Mouse (Mus musculus) MEL (cell line): ENCODE data around the gene Myl4. TPM values are rescaled to one million over a fixed set of nuclear protein-coding genes. Genes with fewer than 3 reads are reported as not detected.

Experiments used
- DNase-seq: peaks from one replicate; pipeline ENCODE4 v3.0.0; 2011; ENCODE audit warnings: low read depth, low spot score
- H3K27ac ChIP-seq: 2 replicates; pipeline ENCODE4 v1.5.1; 2012; ENCODE audit warnings: low read depth, mild to moderate bottlenecking, control low read depth, low read length, moderate library complexity; ENCODE audit not compliant: control insufficient read depth
- H3K27me3 ChIP-seq, 2 experiments: fragments of 150-350 bp in 1 of 2; sonication (generic) in 1 of 2; 2 replicates each; pipeline ENCODE4 v1.6.1; 2012; ENCODE audit warnings: low read length in 2 of 2, mild to moderate bottlenecking in 2 of 2, improper control_type of control experiment in 1 of 2, moderate library complexity in 1 of 2; ENCODE audit not compliant: insufficient read depth in 2 of 2, control insufficient read depth in 1 of 2
- H3K36me3 ChIP-seq, 2 experiments: 2 replicates each; pipeline ENCODE4 v1.6.1; 2012 to 2014; ENCODE audit warnings: low read length in 2 of 2, improper control_type of control experiment in 1 of 2, inconsistent platforms in 1 of 2, mild to moderate bottlenecking in 1 of 2; ENCODE audit not compliant: insufficient read depth in 2 of 2, control insufficient read depth in 1 of 2
- H3K4me1 ChIP-seq, 2 experiments: fragments of 150-350 bp in 1 of 2; sonication (generic) in 1 of 2; 2 replicates each; pipeline ENCODE4 v1.6.1; 2012; ENCODE audit warnings: low read length in 2 of 2, improper control_type of control experiment in 1 of 2, mild to moderate bottlenecking in 1 of 2; ENCODE audit not compliant: insufficient read depth in 2 of 2, control insufficient read depth in 1 of 2
- H3K4me3 ChIP-seq, 2 experiments: fragments of 150-350 bp in 1 of 2; sonication (generic) in 1 of 2; 2 replicates each; pipeline ENCODE4 v1.5.1; 2012; ENCODE audit warnings: low read depth in 2 of 2, low read length in 2 of 2, mild to moderate bottlenecking in 2 of 2, moderate library complexity in 2 of 2, control low read depth in 1 of 2, improper control_type of control experiment in 1 of 2; ENCODE audit not compliant: control insufficient read depth in 1 of 2, insufficient read depth in 1 of 2
- H3K79me2 ChIP-seq: 2 replicates; pipeline ENCODE4 v1.6.1; 2012; ENCODE audit warnings: mild to moderate bottlenecking, low read length, moderate library complexity; ENCODE audit not compliant: control insufficient read depth, poor library complexity, insufficient read depth
- H3K9ac ChIP-seq: 2 replicates; pipeline ENCODE4 v1.6.1; 2012; ENCODE audit warnings: low read depth, mild to moderate bottlenecking, control low read depth, low read length, moderate library complexity; ENCODE audit not compliant: control insufficient read depth, poor library complexity, severe bottlenecking
- H3K9me3 ChIP-seq: fragments of 150-350 bp; sonication (generic); replicated peaks from 2 replicates; pipeline ENCODE4 v1.6.1; 2012; ENCODE audit warnings: mild to moderate bottlenecking, low read length, improper control_type of control experiment, moderate library complexity; ENCODE audit not compliant: insufficient read depth
- CHD1 ChIP-seq: IDR thresholded peaks from 2 replicates; pipeline ENCODE4 v1.6.1; 2012; ENCODE audit warnings: low read depth, mild to moderate bottlenecking, inconsistent platforms, low read length, improper control_type of control experiment
- EP300 ChIP-seq, 2 experiments: IDR thresholded peaks; 2 replicates each; pipeline ENCODE4 v1.6.1; 2011; ENCODE audit warnings: improper control_type of control experiment in 2 of 2, low read length in 2 of 2, low read depth in 1 of 2, mild to moderate bottlenecking in 1 of 2
- ETS1 ChIP-seq: IDR thresholded peaks from 2 replicates; pipeline ENCODE4 v1.6.1; 2012; ENCODE audit warnings: low read depth, mild to moderate bottlenecking, inconsistent platforms, low read length, improper control_type of control experiment, moderate library complexity
- HCFC1 ChIP-seq: IDR thresholded peaks from 2 replicates; pipeline ENCODE4 v1.6.1; 2012; ENCODE audit warnings: low read depth, mild to moderate bottlenecking, inconsistent platforms, low read length, improper control_type of control experiment, moderate library complexity
- JUND ChIP-seq: IDR thresholded peaks from 2 replicates; pipeline ENCODE4 v1.6.1; 2011; ENCODE audit warnings: low read depth, mild to moderate bottlenecking, improper control_type of control experiment, low read length
- MAFK ChIP-seq: IDR thresholded peaks from 2 replicates; pipeline ENCODE4 v1.6.1; 2011; ENCODE audit warnings: low read depth, mild to moderate bottlenecking, low read length, improper control_type of control experiment, borderline replicate concordance
- MYB ChIP-seq: IDR thresholded peaks from 2 replicates; pipeline ENCODE4 v1.6.1; 2011; ENCODE audit warnings: mild to moderate bottlenecking, low read depth, low read length, improper control_type of control experiment
- NELFE ChIP-seq: IDR thresholded peaks from 2 replicates; pipeline ENCODE4 v1.6.1; 2011; ENCODE audit warnings: low read depth, low read length, improper control_type of control experiment
- RAD21 ChIP-seq: IDR thresholded peaks from 2 replicates; pipeline ENCODE4 v1.6.1; 2011; ENCODE audit warnings: mild to moderate bottlenecking, low read depth, low read length, improper control_type of control experiment
- SMC3 ChIP-seq: IDR thresholded peaks from 2 replicates; pipeline ENCODE4 v1.6.1; 2011; ENCODE audit warnings: low read depth, low read length, improper control_type of control experiment
- TAL1 ChIP-seq: IDR thresholded peaks from 2 replicates; pipeline ENCODE4 v1.6.1; 2012; ENCODE audit warnings: mild to moderate bottlenecking, inconsistent platforms, low read length, moderate library complexity, mixed read lengths
- TCF12 ChIP-seq: IDR thresholded peaks from 2 replicates; pipeline ENCODE4 v1.6.1; 2014; ENCODE audit warnings: low read depth, mild to moderate bottlenecking, inconsistent platforms, low read length, improper control_type of control experiment, moderate library complexity
- USF1 ChIP-seq: IDR thresholded peaks from 2 replicates; pipeline ENCODE4 v1.6.1; 2014; ENCODE audit warnings: low read depth, mild to moderate bottlenecking, inconsistent platforms, low read length, improper control_type of control experiment, moderate library complexity
- ZKSCAN1 ChIP-seq: IDR thresholded peaks from 2 replicates; pipeline ENCODE4 v1.6.1; 2012; ENCODE audit warnings: low read depth, mild to moderate bottlenecking, inconsistent platforms, low read length, improper control_type of control experiment, moderate library complexity
- ZMIZ1 ChIP-seq: IDR thresholded peaks from 2 replicates; pipeline ENCODE4 v1.6.1; 2012; ENCODE audit warnings: low read depth, mild to moderate bottlenecking, inconsistent platforms, low read length, improper control_type of control experiment, moderate library complexity
- polyA plus RNA-seq, 2 experiments: library from polyadenylated mRNA; stranded (reverse) in 1 of 2; unstranded in 1 of 2; fragments of >175 nt in 1 of 2; fragments of >200 nt in 1 of 2; gene quantifications; 2 replicates each; pipeline versions ENCODE4 v1.2.1 to v1.2.4; 2012; ENCODE audit warnings: low replicate concordance in 2 of 2, low read depth in 1 of 2; ENCODE audit not compliant: insufficient read length in 2 of 2, insufficient read depth in 1 of 2, missing spikeins in 1 of 2
- total RNA-seq: library from RNA; depleted of rRNA; stranded (reverse); fragments of 300-350 nt; gene quantifications from 2 replicates; pipeline ENCODE4 v1.2.3, GENCODE M21; 2012

Myl4 gene
- total and polyA plus RNA-seq, 3 experiments = 0.29 to 1.3 TPM; not detected in 1

DNA sequence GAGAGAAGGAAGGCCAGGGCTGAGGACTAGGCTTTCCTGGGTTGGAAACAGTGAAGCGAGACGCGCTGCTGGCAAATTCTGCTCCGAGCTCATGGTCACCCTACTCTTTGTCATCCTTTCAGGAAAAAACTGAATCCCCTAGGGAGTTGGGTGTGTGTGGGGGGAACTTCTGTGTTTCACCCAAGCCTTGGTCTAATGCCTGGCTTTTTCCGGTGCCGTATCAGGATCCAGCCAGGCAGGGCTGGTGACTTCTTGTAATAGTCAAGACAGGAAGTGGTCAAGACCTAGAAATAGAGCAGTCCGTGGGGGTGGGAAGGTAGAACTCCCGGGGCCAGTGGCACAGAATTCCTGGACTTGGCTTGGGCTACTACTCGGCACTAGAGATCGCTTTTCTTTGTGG is 45.9 kb downstream of the Myl4 start:
- H3K27me3 ChIP-seq = peaks cover 2 to 3% of the 10 kb centered on the region in 2 experiments
- H3K4me3 ChIP-seq = no peak overlapping the region
- H3K79me2 ChIP-seq = no peaks in the 10 kb centered on the region
- TF ChIP-seq TAL1 (peak; percentile 15; the same call in 1 of the 2 replicates), ETS1 (no peak), EP300 (IDR thresholded peaks at IDR 0.05; ENCODE audit: low read depth in 1 of 2, low read length in 2 of 2) (peak; percentile 28 to 42; a peak in 2 of 4 replicates)
- TF ChIP-seq, all 39 proteins: peak for 2
- Histone ChIP-seq H3K27ac (no peak overlapping the region), H3K4me1 (peaks cover 0 to 6% of the 10 kb centered on the region in 2 experiments; a peak in 1 of 4 replicates), H3K9ac (no peak overlapping the region), H3K9me3 (no peaks in the 10 kb centered on the region), H3K36me3 (peaks cover 0 to 4% of the 10 kb centered on the region in 2 experiments; a peak in 1 of 4 replicates)
- no peak for DNase-seq

GRCm38 (mm10) chr11:104599265-104599945 is 48.9 kb downstream of the Myl4 start:
- Histone ChIP-seq H3K4me1 (peaks cover 0 to 6% of the 10 kb centered on the region in 2 experiments; a peak in 1 of 4 replicates), H3K27ac (no peak overlapping the region), H3K36me3 (peaks cover 0 to 4% of the 10 kb centered on the region in 2 experiments; a peak in 1 of 4 replicates), H3K9me3 (no peaks in the 10 kb centered on the region), H3K9ac (no peak overlapping the region), H3K79me2 (no peaks in the 10 kb centered on the region), H3K27me3 (peaks cover 5 to 6% of the 10 kb centered on the region in 2 experiments), H3K4me3 (no peak overlapping the region)
- no peak for DNase-seq
- no peak for TF ChIP-seq MYB
- TF ChIP-seq NELFE = no peak
- no peak for TF ChIP-seq EP300 (IDR thresholded peaks at IDR 0.05; ENCODE audit: low read depth in 1 of 2, low read length in 2 of 2)
- no peak for TF ChIP-seq CHD1
- TF ChIP-seq MAFK = no peak
- TF ChIP-seq HCFC1 = no peak
- TF ChIP-seq USF1 = no peak
- TF ChIP-seq JUND = no peak
- no peak for TF ChIP-seq TCF12
- TF ChIP-seq ZKSCAN1 = no peak
- TF ChIP-seq ZMIZ1 = no peak
- TF ChIP-seq RAD21 = no peak
- TF ChIP-seq SMC3 = no peak
